Mouse (Mus musculus): ENCODE measurements at regions not wholly inside any gene's neighbourhood (a gene's known extent, or its start where the extent isn't known, plus 50 kb on each side); places are given as distances from the start of the nearest gene placed in this dataset.

- peaks cover 13% of the 10 kb centered on the region for H3K27me3 ChIP-seq (ENCODE audit: insufficient read depth, low read length)
- TF ChIP-seq POLR2AphosphoS5 (IDR thresholded peaks at IDR 0.05; ENCODE audit: insufficient replicate concordance, low read depth, low read length) = no peak
- TF ChIP-seq GATA1 (IDR thresholded peaks at IDR 0.05; ENCODE audit: borderline replicate concordance, low read length) = no peak
- no peak for TF ChIP-seq CTCF (IDR thresholded peaks at IDR 0.05; ENCODE audit: low read depth, low read length)
- TF ChIP-seq TAL1 (conservative IDR thresholded peaks at IDR 0.05; ENCODE audit: low read depth, low read length) = no peak
- TF ChIP-seq GATA2 (IDR thresholded peaks at IDR 0.05; ENCODE audit: borderline replicate concordance, low read depth, low read length) = no peak
- no peaks in the 10 kb centered on the region for H3K36me3 ChIP-seq (replicated peaks)
- ATAC-seq (ENCODE audit: extremely low read depth, insufficient number of reproducible peaks, low FRiP score, poor library complexity, severe bottlenecking) (no peak), DNase-seq (ENCODE audit: low spot score) (no peak)
- no peak overlapping the region for H3K4me3 ChIP-seq (ENCODE audit: low read depth, low read length)
- no peaks in the 10 kb centered on the region for H3K9me3 ChIP-seq (replicated peaks)
- no peaks in the 10 kb centered on the region for H3K4me1 ChIP-seq (ENCODE audit: insufficient read depth, low read depth, low read length)
These were observed 99.2 kb upstream of the Twist2 start for GRCm38 (mm10) chr1:91702021-91702420.

- no peak for DNase-seq (ENCODE audit: low spot score)
- TF ChIP-seq GATA2 (IDR thresholded peaks at IDR 0.05; ENCODE audit: borderline replicate concordance, low read depth, low read length) = no peak
- TF ChIP-seq CTCF (IDR thresholded peaks at IDR 0.05; ENCODE audit: low read depth, low read length) = no peak
- no peak for TF ChIP-seq TAL1 (conservative IDR thresholded peaks at IDR 0.05; ENCODE audit: low read depth, low read length)
- TF ChIP-seq GATA1 (IDR thresholded peaks at IDR 0.05; ENCODE audit: borderline replicate concordance, low read length) = no peak
- TF ChIP-seq POLR2AphosphoS5 (IDR thresholded peaks at IDR 0.05; ENCODE audit: insufficient replicate concordance, low read depth, low read length) = no peak
- no peaks in the 10 kb centered on the region for H3K9me3 ChIP-seq (replicated peaks)
These were observed 98.5 kb upstream of the Twist2 start for GRCm38 (mm10) chr1:91702737-91703136.

GRCm38 (mm10) chr1:91705451-91705850 lies 95.8 kb upstream of the Twist2 start:
- no peak overlapping the region for H3K4me3 ChIP-seq (ENCODE audit: low read depth, low read length)
- DNase-seq (ENCODE audit: low spot score) (no peak), ATAC-seq (ENCODE audit: extremely low read depth, insufficient number of reproducible peaks, low FRiP score, poor library complexity, severe bottlenecking) (no peak)
- H3K36me3 ChIP-seq (replicated peaks) = no peaks in the 10 kb centered on the region
- H3K9me3 ChIP-seq (replicated peaks) = no peaks in the 10 kb centered on the region
- TF ChIP-seq GATA1 (IDR thresholded peaks at IDR 0.05; ENCODE audit: borderline replicate concordance, low read length) (no peak), CTCF (IDR thresholded peaks at IDR 0.05; ENCODE audit: low read depth, low read length) (no peak), TAL1 (conservative IDR thresholded peaks at IDR 0.05; ENCODE audit: low read depth, low read length) (no peak), POLR2AphosphoS5 (IDR thresholded peaks at IDR 0.05; ENCODE audit: insufficient replicate concordance, low read depth, low read length) (no peak), GATA2 (IDR thresholded peaks at IDR 0.05; ENCODE audit: borderline replicate concordance, low read depth, low read length) (no peak)
- H3K4me1 ChIP-seq (ENCODE audit: insufficient read depth, low read depth, low read length) = no peaks in the 10 kb centered on the region
- H3K27me3 ChIP-seq (ENCODE audit: insufficient read depth, low read length) = peaks cover 17% of the 10 kb centered on the region

More at GRCm38 (mm10) chr1:91702737-91703136, 98.5 kb upstream of the Twist2 start:
- Histone ChIP-seq H3K4me1 (ENCODE audit: insufficient read depth, low read depth, low read length) (no peaks in the 10 kb centered on the region), H3K27me3 (ENCODE audit: insufficient read depth, low read length) (peaks cover 11% of the 10 kb centered on the region), H3K4me3 (ENCODE audit: low read depth, low read length) (no peak overlapping the region), H3K36me3 (replicated peaks) (no peaks in the 10 kb centered on the region)
- no peak for ATAC-seq (ENCODE audit: extremely low read depth, insufficient number of reproducible peaks, low FRiP score, poor library complexity, severe bottlenecking)

- Histone ChIP-seq H3K27me3 (ENCODE audit: insufficient read depth, low read length) (peaks cover 9% of the 10 kb centered on the region), H3K4me3 (ENCODE audit: low read depth, low read length) (no peak overlapping the region), H3K9me3 (replicated peaks) (no peaks in the 10 kb centered on the region), H3K36me3 (replicated peaks) (no peaks in the 10 kb centered on the region), H3K4me1 (ENCODE audit: insufficient read depth, low read depth, low read length) (no peaks in the 10 kb centered on the region)
- ATAC-seq (ENCODE audit: extremely low read depth, insufficient number of reproducible peaks, low FRiP score, poor library complexity, severe bottlenecking) (no peak), DNase-seq (ENCODE audit: low spot score) (no peak)
- TF ChIP-seq GATA1 (IDR thresholded peaks at IDR 0.05; ENCODE audit: borderline replicate concordance, low read length) (no peak), TAL1 (conservative IDR thresholded peaks at IDR 0.05; ENCODE audit: low read depth, low read length) (no peak), POLR2AphosphoS5 (IDR thresholded peaks at IDR 0.05; ENCODE audit: insufficient replicate concordance, low read depth, low read length) (no peak), GATA2 (IDR thresholded peaks at IDR 0.05; ENCODE audit: borderline replicate concordance, low read depth, low read length) (no peak), CTCF (IDR thresholded peaks at IDR 0.05; ENCODE audit: low read depth, low read length) (no peak)
These were observed 92.6 kb upstream of the Twist2 start for GRCm38 (mm10) chr1:91708550-91709243.

- TF ChIP-seq POLR2AphosphoS5 (IDR thresholded peaks at IDR 0.05; ENCODE audit: insufficient replicate concordance, low read depth, low read length) (no peak), GATA1 (IDR thresholded peaks at IDR 0.05; ENCODE audit: borderline replicate concordance, low read length) (no peak), CTCF (IDR thresholded peaks at IDR 0.05; ENCODE audit: low read depth, low read length) (no peak), GATA2 (IDR thresholded peaks at IDR 0.05; ENCODE audit: borderline replicate concordance, low read depth, low read length) (no peak), TAL1 (conservative IDR thresholded peaks at IDR 0.05; ENCODE audit: low read depth, low read length) (no peak)
- no peaks in the 10 kb centered on the region for H3K9me3 ChIP-seq (replicated peaks)
- DNase-seq (ENCODE audit: low spot score) (no peak), ATAC-seq (ENCODE audit: extremely low read depth, insufficient number of reproducible peaks, low FRiP score, poor library complexity, severe bottlenecking) (no peak)
- H3K4me1 ChIP-seq (ENCODE audit: insufficient read depth, low read depth, low read length) = no peaks in the 10 kb centered on the region
- H3K36me3 ChIP-seq (replicated peaks) = no peaks in the 10 kb centered on the region
- H3K4me3 ChIP-seq (ENCODE audit: low read depth, low read length) = no peak overlapping the region
- peaks cover 9% of the 10 kb centered on the region for H3K27me3 ChIP-seq (ENCODE audit: insufficient read depth, low read length)
These were observed 92.0 kb upstream of the Twist2 start for GRCm38 (mm10) chr1:91709244-91709600.

- Histone ChIP-seq H3K36me3 (replicated peaks) (no peaks in the 10 kb centered on the region), H3K27me3 (ENCODE audit: insufficient read depth, low read length) (peaks cover 9% of the 10 kb centered on the region), H3K4me3 (ENCODE audit: low read depth, low read length) (no peak overlapping the region), H3K4me1 (ENCODE audit: insufficient read depth, low read depth, low read length) (no peaks in the 10 kb centered on the region), H3K9me3 (replicated peaks) (no peaks in the 10 kb centered on the region)
- DNase-seq (ENCODE audit: low spot score) (no peak), ATAC-seq (ENCODE audit: extremely low read depth, insufficient number of reproducible peaks, low FRiP score, poor library complexity, severe bottlenecking) (no peak)
- TF ChIP-seq CTCF (IDR thresholded peaks at IDR 0.05; ENCODE audit: low read depth, low read length) = no peak
- TF ChIP-seq GATA1 (IDR thresholded peaks at IDR 0.05; ENCODE audit: borderline replicate concordance, low read length) = no peak
- no peak for TF ChIP-seq TAL1 (conservative IDR thresholded peaks at IDR 0.05; ENCODE audit: low read depth, low read length)
- no peak for TF ChIP-seq GATA2 (IDR thresholded peaks at IDR 0.05; ENCODE audit: borderline replicate concordance, low read depth, low read length)
- no peak for TF ChIP-seq POLR2AphosphoS5 (IDR thresholded peaks at IDR 0.05; ENCODE audit: insufficient replicate concordance, low read depth, low read length)
These were observed 88.1 kb upstream of the Twist2 start for GRCm38 (mm10) chr1:91713131-91713530.
